Mouse (Mus musculus) cortical plate, adult 2 months (tissue): ENCODE measurements around the gene Setd1b. TPM values are rescaled to one million over a fixed set of nuclear protein-coding genes. Genes with fewer than 3 reads are reported as not detected.

Source experiments
- H3K27ac ChIP-seq: fragments of 200-500 bp; 2 replicates; pipeline ENCODE4 v1.5.1; 2012; ENCODE audit warnings: low read length, control low read depth, inconsistent platforms; ENCODE audit not compliant: insufficient read depth
- H3K4me1 ChIP-seq: fragments of 200-500 bp; 2 replicates; pipeline ENCODE4 v1.6.1; 2011; ENCODE audit warnings: low read length; ENCODE audit not compliant: control insufficient read depth, insufficient read depth
- H3K4me3 ChIP-seq: fragments of 200-500 bp; 2 replicates; pipeline ENCODE4 v1.5.1; 2011; ENCODE audit warnings: mild to moderate bottlenecking, low read length, control low read depth; ENCODE audit not compliant: insufficient read depth
- CTCF ChIP-seq: fragments of 200-500 bp; IDR thresholded peaks from 2 replicates; pipeline ENCODE4 v1.5.1; 2011; ENCODE audit warnings: mild to moderate bottlenecking, control low read depth, low read length; ENCODE audit not compliant: insufficient read depth; ENCODE audit errors: extremely low read depth
- POLR2A ChIP-seq: fragments of 200-500 bp; IDR thresholded peaks from 2 replicates; pipeline ENCODE4 v1.6.1; 2011; ENCODE audit warnings: mild to moderate bottlenecking, low read length, control low read depth; ENCODE audit not compliant: insufficient read depth; ENCODE audit errors: extremely low read depth
- polyA plus RNA-seq: library from polyadenylated mRNA; depleted of rRNA; stranded (reverse); fragments of >200 nt; gene quantifications from 2 replicates; pipeline ENCODE4 v1.2.3, GENCODE M21; 2012

The Setd1b gene
- polyA plus RNA-seq, 1 experiment = 9.2 TPM

GRCm38 (mm10) chr5:123138230-123138911 lies 3.6 kb upstream of the Setd1b start:
- H3K4me1 ChIP-seq = peaks cover 11% of the 10 kb centered on the region
- TF ChIP-seq CTCF (no peak), POLR2A (0 out of 2 replicates have a peak, but pooled peaks have one; percentile 19)
- peak overlapping the region; percentile 69 for H3K4me3 ChIP-seq
- H3K27ac ChIP-seq = peak overlapping the region; percentile 100

GRCm38 (mm10) chr5:123138953-123139721 lies 2.9 kb upstream of the Setd1b start:
- Histone ChIP-seq H3K4me3 (peak overlapping the region; percentile 69), H3K4me1 (peaks cover 11% of the 10 kb centered on the region), H3K27ac (peak overlapping the region; percentile 100)
- TF ChIP-seq POLR2A (peak; percentile 87), CTCF (no peak)

DNA sequence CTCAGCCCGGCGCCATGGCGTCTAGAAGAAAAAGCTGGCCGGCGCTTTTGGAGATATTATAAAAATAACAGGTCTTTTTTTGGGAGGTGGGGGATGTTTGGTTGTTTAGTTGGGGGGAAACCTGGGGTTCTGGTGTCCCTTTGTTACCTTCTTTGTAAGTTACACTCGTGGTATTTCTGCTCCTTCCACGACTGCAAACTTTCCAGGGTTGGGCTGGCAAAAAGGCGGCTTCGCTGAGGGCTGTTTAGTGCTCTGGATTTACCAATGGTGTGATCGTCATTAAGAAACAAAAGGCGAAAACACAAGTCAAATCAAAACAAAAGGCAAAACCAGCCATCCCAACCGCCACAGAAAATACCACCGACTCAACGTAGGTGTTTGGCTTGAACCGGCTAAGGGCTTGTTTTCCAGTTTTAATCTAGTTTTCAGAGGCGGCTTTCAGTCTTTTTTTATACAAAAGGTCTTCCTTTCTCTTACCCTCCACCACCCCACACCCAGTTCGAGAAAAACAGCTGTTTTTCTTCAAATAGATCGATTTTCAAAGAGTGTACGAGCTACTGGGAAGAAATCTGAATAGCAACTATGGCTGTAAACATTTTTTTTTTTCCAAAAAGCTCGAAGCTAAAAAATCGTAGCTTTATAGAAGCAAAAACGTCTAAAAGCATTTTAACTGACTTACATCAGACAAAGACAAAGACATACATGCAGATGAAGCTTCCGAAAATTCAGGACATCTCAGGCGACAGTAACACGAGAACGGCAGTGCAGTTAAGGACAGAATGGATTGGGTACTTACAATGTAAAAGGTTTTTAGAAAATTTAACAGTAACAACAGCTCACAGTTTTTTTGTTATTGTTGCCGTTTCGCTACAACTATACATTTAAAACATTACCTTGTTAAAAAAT lies 2.0 kb upstream of the Setd1b start:
- peak overlapping the region; percentile 100 for H3K27ac ChIP-seq
- TF ChIP-seq POLR2A (0 out of 2 replicates have a peak, but pooled peaks have one; percentile 5), CTCF (no peak)

DNA sequence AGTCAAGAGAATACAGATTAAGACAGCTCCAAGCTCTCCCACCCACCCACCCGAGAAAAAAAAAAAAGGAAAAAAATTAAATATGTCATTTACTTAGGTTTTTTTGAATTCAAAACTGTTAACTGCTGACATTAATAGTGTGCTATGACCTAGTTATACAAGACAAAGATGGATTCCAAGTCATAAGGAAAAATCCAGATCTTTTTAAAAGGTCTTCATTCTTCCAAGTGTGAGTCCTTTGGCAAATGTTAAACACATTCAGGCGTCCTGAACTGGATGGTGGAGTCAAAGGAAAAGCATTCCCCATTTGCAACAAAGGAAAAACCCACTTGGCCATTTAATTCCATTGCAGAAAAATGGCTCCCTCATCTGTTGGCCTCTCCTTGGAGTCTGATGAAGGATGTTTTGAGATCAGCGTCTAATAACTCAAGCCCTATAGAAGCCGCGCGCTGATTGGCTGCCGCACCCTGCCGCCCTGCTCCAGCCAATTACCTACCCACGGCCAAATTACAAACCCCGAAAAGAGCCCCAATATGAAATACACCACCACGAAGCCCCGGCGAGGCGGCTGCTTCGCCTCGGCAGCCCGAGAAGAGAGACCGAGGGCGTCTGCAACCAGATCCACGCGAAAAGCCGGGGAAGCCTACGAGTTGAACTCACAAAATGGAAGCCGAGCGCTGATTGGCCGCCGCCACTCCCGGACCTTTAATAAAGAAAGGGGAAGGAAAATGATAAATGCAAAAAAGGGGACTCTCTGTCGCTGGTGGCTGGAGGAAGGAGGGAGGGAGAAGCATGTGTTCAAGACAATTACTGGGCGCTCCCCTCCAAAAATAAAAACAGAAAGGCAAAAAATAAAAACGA lies 1.1 kb upstream of the Setd1b start:
- Histone ChIP-seq H3K27ac (peak overlapping the region; percentile 89), H3K4me1 (peaks cover 5% of the 10 kb centered on the region; the same call in 1 of the 2 replicates), H3K4me3 (peak overlapping the region; percentile 69)
- TF ChIP-seq POLR2A = peak; percentile 90
- TF ChIP-seq CTCF = no peak

More for the DNA sequence above, 2.0 kb upstream of the Setd1b start:
- Histone ChIP-seq H3K4me3 (peak overlapping the region; percentile 69), H3K4me1 (peaks cover 11% of the 10 kb centered on the region)

GRCm38 (mm10) chr5:123141555-123142160 lies 335 bp upstream of the Setd1b start:
- TF ChIP-seq CTCF = no peak
- no peak for TF ChIP-seq POLR2A
- Histone ChIP-seq H3K4me3 (peak overlapping the region; percentile 69), H3K4me1 (peaks cover 3% of the 10 kb centered on the region; the same call in 1 of the 2 replicates), H3K27ac (peak overlapping the region; percentile 89)

- no peaks in the 10 kb centered on the region for H3K4me1 ChIP-seq
- peak overlapping the region; percentile 69 for H3K4me3 ChIP-seq
- H3K27ac ChIP-seq = no peak overlapping the region; the same call in 1 of the 2 replicates
- TF ChIP-seq CTCF = no peak
- no peak for TF ChIP-seq POLR2A
These were observed 1.4 kb downstream of the Setd1b start for GRCm38 (mm10) chr5:123143251-123143970.

- no peaks in the 10 kb centered on the region for H3K4me1 ChIP-seq
- peak overlapping the region; percentile 69 for H3K4me3 ChIP-seq
- no peak for TF ChIP-seq POLR2A
- no peak for TF ChIP-seq CTCF
- H3K27ac ChIP-seq = no peak overlapping the region
These were observed 2.2 kb downstream of the Setd1b start for GRCm38 (mm10) chr5:123143971-123144745.
